Mouse (Mus musculus) T-helper 2 cell (primary cell): ENCODE results near the gene Rnaset2b.
"Not testable (repeated sequence)": the region's sequence is repeated elsewhere in the genome, so short reads cannot be mapped to it uniquely, and the experiment has no call there.

Experiments used
- in situ Hi-C: fragments of 300-600 bp; cut with MboI, MseI; formaldehyde crosslinking; loops from one replicate; pipeline ENCODE4 v1.15.1; 2025; ENCODE audit warnings: high pct_unique_total_duplicates

Rnaset2b gene

GRCm38 (mm10) chr17:6970334-6970733 is at the start of gene Rnaset2b:
Gene Rnaset2b, plus strand, starts transcription at chr17:6970634.
- in situ Hi-C loops: not testable (repeated sequence)

DNA sequence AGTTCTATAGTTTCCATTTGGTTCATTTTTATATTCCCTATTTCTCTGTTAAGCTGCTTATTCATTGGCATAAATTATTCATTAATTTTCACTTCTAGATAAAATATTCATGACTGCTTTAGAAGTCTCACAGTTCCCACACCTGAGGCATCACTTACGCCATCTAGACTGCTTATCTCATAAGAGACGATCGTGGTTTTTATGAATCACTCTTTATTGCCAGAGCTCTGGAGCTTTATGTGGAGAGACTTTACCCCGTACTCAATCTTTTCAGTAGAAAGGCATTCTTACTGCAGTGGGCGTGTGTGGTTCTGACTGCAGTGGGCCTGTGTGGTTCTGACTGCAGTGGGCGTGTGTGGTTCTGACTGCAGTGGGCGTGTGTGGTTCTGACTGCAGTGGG is 38.8 kb upstream of the Rnaset2b start:
- in situ Hi-C loops: not testable (repeated sequence)

- in situ Hi-C loops: not testable (repeated sequence)
Measured at GRCm38 (mm10) chr17:6942560-6942959, 27.9 kb upstream of the Rnaset2b start.

GRCm38 (mm10) chr17:6947637-6947983 is 22.8 kb upstream of the Rnaset2b start:
- in situ Hi-C loops: loop anchor here (5.0 kb wide), 1 partner anchor 1000 kb away; the partner anchor contains the start of gene Rsph3a

- in situ Hi-C loops: loop anchor here (5.0 kb wide), 1 partner anchor 999 kb away; the partner anchor contains the start of gene Rsph3a
Measured at GRCm38 (mm10) chr17:6947984-6948768, 22.3 kb upstream of the Rnaset2b start, which contains the start of gene Rsph3b. Gene Rsph3b, minus strand, starts transcription at chr17:6948682.

DNA sequence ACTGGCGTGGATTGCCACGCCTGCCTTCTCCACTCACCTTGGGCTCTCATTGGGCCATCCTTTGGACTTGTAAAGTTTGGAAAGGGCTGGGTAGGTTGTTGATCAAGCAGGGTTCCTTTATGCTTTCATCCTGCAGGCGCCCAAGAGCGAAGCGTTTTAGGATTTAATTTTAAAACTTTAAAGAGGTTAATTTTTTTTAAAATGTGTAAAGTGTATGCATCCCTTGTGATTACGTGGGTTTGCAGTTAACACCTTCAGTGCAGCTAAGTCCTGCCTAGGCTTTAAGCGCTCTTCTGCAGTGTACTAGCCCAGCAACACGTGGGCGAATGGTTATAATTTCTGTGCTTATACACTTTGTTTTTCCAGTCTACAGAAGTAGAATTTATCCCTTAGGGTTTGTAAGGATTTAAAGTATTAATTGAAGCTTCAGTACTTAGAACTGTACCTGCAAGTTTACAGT is 21.6 kb upstream of the Rnaset2b start:
- in situ Hi-C loops: loop anchor here (5.0 kb wide), 1 partner anchor 999 kb away; the partner anchor contains the start of gene Rsph3a

GRCm38 (mm10) chr17:6958881-6959280 is 11.6 kb upstream of the Rnaset2b start:
- in situ Hi-C loops: not testable (repeated sequence)

DNA sequence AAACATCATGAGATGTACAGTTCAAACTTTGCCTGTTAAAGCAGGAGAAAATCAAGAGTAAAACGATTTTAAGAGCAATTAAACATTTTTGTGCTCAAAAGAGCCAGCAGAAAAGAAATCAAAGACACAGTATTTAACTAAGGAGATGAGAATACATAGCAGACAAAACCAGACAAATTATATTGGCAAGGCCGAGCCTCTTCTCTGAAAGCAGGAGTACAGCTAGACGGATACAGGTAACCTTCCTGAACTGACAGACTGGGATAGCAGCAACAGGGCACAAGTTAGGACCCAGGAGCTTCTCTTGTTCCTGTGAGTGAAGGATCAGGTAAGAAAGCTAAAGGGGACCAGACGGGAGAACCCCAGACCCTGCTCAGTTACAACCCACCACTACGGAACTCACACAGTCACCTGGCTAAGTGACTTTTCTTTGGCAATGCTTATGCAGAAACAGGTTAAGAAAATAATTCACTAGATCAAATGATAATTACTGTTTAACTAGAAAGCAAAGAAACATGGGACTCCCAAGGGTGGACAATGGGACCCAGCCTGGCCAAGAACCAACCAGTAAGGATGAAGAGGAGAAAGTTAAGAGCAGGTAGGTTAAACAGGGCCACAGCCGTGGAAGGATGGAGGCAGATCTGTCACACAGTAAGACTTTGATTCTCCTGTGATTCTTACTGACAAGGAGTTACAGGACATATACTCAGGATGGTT is 10.7 kb upstream of the Rnaset2b start:
- in situ Hi-C loops: loop anchor here (5.0 kb wide), 1 partner anchor 1203 kb away; no protein-coding TSS in a partner anchor

GRCm38 (mm10) chr17:6960349-6960748 is 10.1 kb upstream of the Rnaset2b start:
- in situ Hi-C loops: loop anchor here (5.0 kb wide), 1 partner anchor 1202 kb away; no protein-coding TSS in a partner anchor

- in situ Hi-C loops: loop anchor here (5.0 kb wide), 1 partner anchor 1202 kb away; no protein-coding TSS in a partner anchor
Measured at GRCm38 (mm10) chr17:6960776-6961175, 9.7 kb upstream of the Rnaset2b start, which contains the start of gene Tagap1. Gene Tagap1, minus strand, starts transcription at chr17:6961156.

- in situ Hi-C loops: loop anchor here (5.0 kb wide), 1 partner anchor 1201 kb away; no protein-coding TSS in a partner anchor
Measured at GRCm38 (mm10) chr17:6961181-6962000, 9.0 kb upstream of the Rnaset2b start.

DNA sequence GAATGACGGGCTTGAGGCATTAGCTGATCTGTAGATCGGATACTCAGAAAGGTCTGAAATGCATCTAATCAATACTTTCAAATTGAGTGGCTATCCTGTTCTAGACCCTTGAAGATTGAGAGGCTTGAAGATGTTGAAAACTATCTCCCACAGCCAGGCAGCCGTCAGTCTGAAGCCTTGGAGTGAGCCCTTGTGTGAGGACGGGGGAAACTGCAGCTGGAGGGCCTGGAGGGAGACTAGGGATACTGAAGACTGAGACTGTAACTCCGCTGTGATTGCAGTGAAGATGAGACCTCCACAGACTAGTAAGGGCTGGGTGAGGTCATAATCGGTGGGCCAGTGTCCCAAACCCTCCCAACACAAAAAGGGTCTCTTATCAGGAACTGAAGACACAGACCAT is 8.1 kb upstream of the Rnaset2b start:
- in situ Hi-C loops: loop anchor here (5.0 kb wide), 1 partner anchor 1200 kb away; no protein-coding TSS in a partner anchor

GRCm38 (mm10) chr17:6962936-6963335 is 7.5 kb upstream of the Rnaset2b start:
- in situ Hi-C loops: loop anchor here (5.0 kb wide), 1 partner anchor 1199 kb away; no protein-coding TSS in a partner anchor

GRCm38 (mm10) chr17:6965364-6965763 is 5.1 kb upstream of the Rnaset2b start:
- in situ Hi-C loops: not testable (repeated sequence)

GRCm38 (mm10) chr17:6967673-6968072 is 2.8 kb upstream of the Rnaset2b start:
- in situ Hi-C loops: not testable (repeated sequence)

DNA sequence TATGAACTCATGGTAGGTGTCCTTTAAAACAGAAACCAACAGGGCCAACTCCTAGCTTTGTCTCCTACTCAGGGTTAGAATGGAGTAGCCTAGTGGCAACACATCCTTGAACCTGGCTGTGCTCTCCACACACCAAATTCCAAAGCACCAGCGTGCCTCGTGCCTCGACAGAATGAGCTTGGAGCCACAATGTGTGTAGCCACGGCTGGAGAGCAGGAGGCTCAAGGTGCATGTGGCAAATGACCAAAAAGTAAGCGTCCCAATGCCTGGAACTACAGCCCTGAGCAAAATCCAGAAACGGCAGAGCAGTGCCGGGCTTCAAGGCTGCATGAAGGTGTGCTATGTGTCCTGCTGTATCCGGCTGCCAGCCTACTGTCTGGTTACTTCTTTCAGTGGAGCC is 804 bp downstream of the Rnaset2b start:
- in situ Hi-C loops: not testable (repeated sequence)

GRCm38 (mm10) chr17:6972836-6973396 is 2.5 kb downstream of the Rnaset2b start:
- in situ Hi-C loops: not testable (repeated sequence)

DNA sequence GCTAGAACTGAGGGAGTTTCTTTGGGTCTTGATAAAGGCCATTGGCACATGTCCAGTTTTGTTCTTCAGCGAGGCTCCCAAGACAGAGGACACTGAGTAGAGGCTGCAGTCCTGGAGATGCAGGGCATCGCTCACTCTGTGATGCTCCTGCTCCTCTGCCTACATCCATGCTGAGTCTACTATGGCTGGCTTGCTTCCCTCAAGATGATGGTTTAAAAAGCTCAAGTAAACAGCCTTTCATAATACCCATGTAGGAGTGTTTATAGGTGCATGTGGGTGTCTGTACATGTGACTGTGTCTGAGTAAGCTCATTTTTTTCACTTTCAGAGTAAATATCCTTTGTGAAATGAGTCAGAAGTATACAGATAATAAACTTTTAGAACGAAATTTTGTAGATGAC is 4.6 kb downstream of the Rnaset2b start:
- in situ Hi-C loops: not testable (repeated sequence)

- in situ Hi-C loops: not testable (repeated sequence)
Measured at GRCm38 (mm10) chr17:6978287-6979248, 8.1 kb downstream of the Rnaset2b start, which contains the start of gene Gm49721. Gene Gm49721, plus strand, starts transcription at chr17:6978904.
